Mouse (Mus musculus) small intestine, adult 2 months (tissue): Measurements from ENCODE around the gene Gimap7.

Experiments
- CTCF ChIP-seq: fragments of 200-500 bp; IDR thresholded peaks from 2 replicates; pipeline ENCODE4 v1.5.1; 2012; ENCODE audit warnings: low read depth, mild to moderate bottlenecking, control low read depth, inconsistent platforms, low read length, moderate library complexity, mixed read lengths; ENCODE audit not compliant: insufficient replicate concordance, insufficient read length; ENCODE audit errors: extremely low read depth
- POLR2A ChIP-seq: fragments of 200-500 bp; IDR thresholded peaks from 2 replicates; pipeline ENCODE4 v1.6.1; 2012; ENCODE audit warnings: low read depth, mild to moderate bottlenecking, control low read depth, inconsistent platforms, low read length, moderate library complexity

DNA sequence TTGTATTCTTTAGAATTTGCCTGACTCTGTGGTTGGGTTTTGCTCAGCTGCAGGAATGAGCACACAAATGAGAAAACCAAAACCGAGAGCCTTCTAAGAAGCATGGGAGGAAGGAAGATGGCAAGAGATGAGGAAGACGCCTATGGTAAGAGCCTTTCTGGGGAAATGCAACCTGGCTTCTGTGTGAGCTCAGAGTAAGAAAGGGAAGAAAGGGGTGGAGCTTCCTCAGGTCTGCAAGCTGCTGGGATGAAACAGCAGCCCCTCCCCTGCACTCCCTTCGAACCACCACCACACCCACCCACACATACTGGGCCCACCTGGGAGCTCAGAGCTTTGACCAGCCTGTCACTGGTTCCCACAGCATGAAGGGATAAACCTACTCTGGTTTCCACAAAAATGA, 22.9 kb downstream of the Gimap7 start:
- TF ChIP-seq POLR2A (no peak), CTCF (no peak)
